Mouse (Mus musculus) sigmoid colon, adult 10 weeks (tissue): ENCODE results near the gene Gpalpp1. TPM values are rescaled to one million over a fixed set of nuclear protein-coding genes. Genes with fewer than 3 reads are reported as not detected.

Experiments
- polyA plus RNA-seq: library from polyadenylated mRNA; stranded (reverse); fragments of 350-450 nt; fragmentation: Illumina TruSeq; extraction: RNeasy Lipid Tissue Mini Kit (QIAGEN cat#74804); gene quantifications from one replicate; pipeline ENCODE4 v1.2.3, GENCODE M21; 2014; ENCODE audit warnings: low read depth, low replicate concordance

Gene Gpalpp1
- polyA plus RNA-seq, result 56.7 TPM

GRCm38 (mm10) chr14:76110396-76111221, at the start of gene Gpalpp1, which contains the start of gene Nufip1:
TSS of gene Gpalpp1 (minus strand) at chr14:76110760.
TSS of gene Nufip1 (plus strand) at chr14:76110891.

Other genes starting within 250 kb of the Gpalpp1 start
- gene Kctd4, start 155.8 kb downstream of the Gpalpp1 start, polyA plus RNA-seq, result 0.19 TPM
- 42.3 TPM for gene Gtf2f2, start 99.9 kb downstream of the Gpalpp1 start, polyA plus RNA-seq
- 14.5 TPM for gene Nufip1, start 131 bp upstream of the Gpalpp1 start, polyA plus RNA-seq